Mouse (Mus musculus): ENCODE data around the gene Zfp593.
A peak's percentile ranks its signal among the peaks of the same experiment; 100 is the strongest.

DNA sequence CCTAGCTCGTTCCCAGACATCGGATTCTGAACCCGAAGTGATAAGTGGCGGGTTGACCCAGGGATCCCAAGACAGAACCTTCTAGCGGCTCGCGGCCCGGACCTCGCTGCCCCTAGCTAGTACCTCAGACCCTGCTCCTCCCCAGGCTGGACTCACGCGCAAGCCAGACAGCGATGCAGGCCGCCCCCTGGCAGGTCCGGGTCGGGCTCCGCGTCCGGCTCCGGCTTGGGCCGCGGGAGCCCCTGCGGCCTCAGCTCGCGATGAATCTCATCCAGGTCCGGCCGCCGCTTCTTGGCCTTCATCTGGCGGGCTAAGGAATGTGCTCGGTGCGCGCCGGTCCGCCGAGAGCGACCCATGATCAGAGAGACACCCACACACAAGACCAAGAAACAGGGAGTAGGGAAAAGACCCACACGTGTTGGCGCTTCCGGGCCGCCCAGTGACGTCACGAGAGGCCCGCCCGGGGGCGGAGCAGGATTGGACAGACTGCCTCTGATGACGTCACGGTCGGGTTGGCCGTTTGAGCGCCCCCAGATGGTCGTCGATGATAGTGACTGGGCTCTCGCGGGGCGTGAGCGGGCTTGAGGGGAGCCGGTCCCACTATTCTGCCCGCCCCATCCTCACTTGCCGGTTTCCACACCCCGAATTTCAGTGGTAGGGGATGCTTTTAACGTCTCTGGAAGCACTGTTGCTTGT is at the start of gene Zfp593:
- TF ChIP-seq CTCF (conservative IDR thresholded peaks at IDR 0.05; ENCODE audit: insufficient read depth, insufficient read length, low read depth, low read length), result peak; percentile 75
- no peak for TF ChIP-seq POLR2A (IDR thresholded peaks at IDR 0.05; ENCODE audit: low read depth, low read length)

All from kidney, adult 2 months (tissue).